Mouse (Mus musculus) heart, embryonic 16.5 days (tissue): ENCODE measurements at regions not wholly inside any gene's neighbourhood (a gene's known extent, or its start where the extent isn't known, plus 50 kb on each side); places are given as distances from the start of the nearest gene placed in this dataset.
"Not testable (repeated sequence)": the region's sequence is repeated elsewhere in the genome, so short reads cannot be mapped to it uniquely, and the experiment has no call there.

Experiments
- ATAC-seq: fragments of 200-750 bp; cut with Nextera tagmentation; replicated peaks from 2 replicates; pipeline ENCODE4 v1.8.0; 2017; ENCODE audit warnings: moderate number of reproducible peaks; ENCODE audit not compliant: insufficient read depth, low FRiP score; ENCODE audit errors: extremely low read depth
- H3K27ac ChIP-seq: fragments of 300-500 bp; sonication (generic); 2 replicates; pipeline ENCODE4 v1.5.1; 2014; ENCODE audit warnings: mild to moderate bottlenecking, low read length, control low read depth, moderate library complexity
- H3K27me3 ChIP-seq: fragments of 300-500 bp; sonication (generic); 2 replicates; pipeline ENCODE4 v1.6.1; 2014; ENCODE audit warnings: low read length, mixed read lengths; ENCODE audit not compliant: control insufficient read depth, insufficient read depth
- H3K36me3 ChIP-seq: fragments of 300-500 bp; sonication (generic); 2 replicates; pipeline ENCODE4 v1.6.1; 2014; ENCODE audit not compliant: control insufficient read depth, insufficient read depth
- H3K4me1 ChIP-seq: fragments of 300-500 bp; sonication (generic); 2 replicates; pipeline ENCODE4 v1.6.1; 2014; ENCODE audit warnings: low read length, mixed read lengths; ENCODE audit not compliant: control insufficient read depth, insufficient read depth
- H3K4me2 ChIP-seq: fragments of 300-500 bp; sonication (generic); 2 replicates; pipeline ENCODE4 v1.6.1; 2014; ENCODE audit warnings: low read depth, mild to moderate bottlenecking, control low read depth, low read length
- H3K4me3 ChIP-seq: fragments of 300-500 bp; sonication (generic); 2 replicates; pipeline ENCODE4 v1.5.1; 2014; ENCODE audit warnings: mild to moderate bottlenecking, control low read depth, low read length
- H3K9ac ChIP-seq: fragments of 300-500 bp; sonication (generic); 2 replicates; pipeline ENCODE4 v1.6.1; 2014; ENCODE audit warnings: low read length, control low read depth
- H3K9me3 ChIP-seq: fragments of 300-500 bp; sonication (generic); replicated peaks from 2 replicates; pipeline ENCODE4 v1.6.1; 2016; ENCODE audit warnings: low read length; ENCODE audit not compliant: control insufficient read depth
- WGBS: fragments of 180-500 bp; shearing (Covaris S2); extraction: QIAGEN DNeasy Blood & Tissue Kit; methylation state at CpG from one replicate; pipeline ENCODE4 v1.1.7; 2014; 5-methylcytosine and 5-hydroxymethylcytosine counted together

DNA sequence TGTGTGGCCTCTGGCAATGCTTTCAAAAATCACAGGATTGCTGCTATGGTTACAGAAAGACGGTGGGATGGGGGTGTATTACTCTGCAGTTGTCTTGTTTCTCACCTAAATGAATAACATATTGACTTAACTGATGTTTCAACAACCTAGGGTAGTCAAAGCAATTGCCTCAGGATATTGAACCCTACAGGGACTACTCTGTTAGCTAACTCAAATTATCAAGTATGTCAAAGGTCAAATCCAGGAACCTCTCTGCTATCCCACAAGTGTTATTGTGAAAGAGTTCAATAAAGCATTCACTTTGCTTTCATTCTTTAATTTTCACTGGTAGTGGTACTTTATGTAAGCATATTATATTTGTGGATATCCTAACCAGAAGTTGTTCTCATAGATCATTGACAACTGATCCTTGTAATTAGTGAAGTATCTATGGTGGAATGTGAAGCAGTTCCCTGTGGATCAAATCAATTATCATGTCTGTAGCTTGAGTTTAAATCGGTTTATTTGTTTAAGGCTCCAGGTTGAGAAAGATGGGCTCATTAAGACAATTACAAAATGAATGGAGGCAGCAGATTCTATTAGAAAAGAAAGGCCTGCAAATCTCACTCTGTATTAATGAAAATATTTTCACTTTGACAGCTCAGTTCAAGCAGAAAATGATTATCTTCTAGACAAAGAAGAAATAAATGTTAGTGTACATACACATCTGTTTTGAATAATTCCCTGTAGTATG, 259.4 kb upstream of the Gje1 start:
- Histone ChIP-seq H3K9me3 (no peaks in the 10 kb centered on the region), H3K27me3 (no peaks in the 10 kb centered on the region), H3K9ac (no peak overlapping the region), H3K4me1 (peaks cover 3% of the 10 kb centered on the region), H3K36me3 (no peaks in the 10 kb centered on the region), H3K27ac (no peak overlapping the region), H3K4me3 (no peak overlapping the region), H3K4me2 (no peak overlapping the region)
- ATAC-seq = no peak
- WGBS = 58% methylated on average over 2 of the region's 2 CpGs

DNA sequence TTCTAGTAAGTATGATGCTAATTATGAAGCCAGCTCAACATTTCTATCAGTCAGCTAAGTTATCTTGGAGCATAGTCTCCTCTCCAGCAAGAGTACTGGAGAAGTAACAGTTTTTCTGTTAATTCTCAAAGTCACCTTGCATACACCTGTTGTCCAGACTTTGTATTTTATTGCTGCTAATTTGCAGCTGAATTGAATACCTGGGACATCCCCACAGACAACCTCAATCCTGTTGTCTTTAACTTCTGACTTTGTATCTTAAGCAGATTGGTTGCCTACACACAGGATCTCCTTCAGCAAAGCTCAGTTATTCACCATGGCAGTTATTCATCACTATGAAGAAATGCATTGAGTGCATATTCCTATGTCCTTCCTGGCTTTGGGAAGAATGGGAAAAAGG, 251.7 kb upstream of the Gje1 start:
- no peaks in the 10 kb centered on the region for H3K36me3 ChIP-seq
- no peaks in the 10 kb centered on the region for H3K27me3 ChIP-seq
- H3K27ac ChIP-seq = no peak overlapping the region
- no peak overlapping the region for H3K4me2 ChIP-seq
- no peaks in the 10 kb centered on the region for H3K9me3 ChIP-seq
- H3K4me1 ChIP-seq = no peaks in the 10 kb centered on the region
- no peak overlapping the region for H3K4me3 ChIP-seq
- no peak overlapping the region for H3K9ac ChIP-seq
- ATAC-seq = no peak

DNA sequence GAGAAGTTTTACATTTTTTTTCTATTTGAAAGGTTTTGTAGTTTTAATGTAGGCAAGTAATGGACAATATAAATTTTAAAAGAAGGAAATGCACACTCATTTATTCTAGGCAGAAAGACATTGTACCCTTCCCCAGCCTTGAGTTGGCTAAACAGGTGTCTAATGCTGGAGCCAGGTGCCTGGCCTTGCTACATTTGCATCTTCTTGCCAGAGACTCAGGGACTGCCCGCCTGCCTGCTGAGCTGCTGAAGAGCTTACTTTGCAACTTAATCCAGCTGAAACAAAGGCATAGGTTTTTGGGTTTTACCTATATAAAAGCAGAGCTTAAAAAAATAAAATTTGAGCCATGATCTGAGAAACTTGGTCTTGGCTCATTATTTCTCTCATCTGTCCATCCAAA, 249.6 kb upstream of the Gje1 start:
- H3K27me3 ChIP-seq = no peaks in the 10 kb centered on the region

DNA sequence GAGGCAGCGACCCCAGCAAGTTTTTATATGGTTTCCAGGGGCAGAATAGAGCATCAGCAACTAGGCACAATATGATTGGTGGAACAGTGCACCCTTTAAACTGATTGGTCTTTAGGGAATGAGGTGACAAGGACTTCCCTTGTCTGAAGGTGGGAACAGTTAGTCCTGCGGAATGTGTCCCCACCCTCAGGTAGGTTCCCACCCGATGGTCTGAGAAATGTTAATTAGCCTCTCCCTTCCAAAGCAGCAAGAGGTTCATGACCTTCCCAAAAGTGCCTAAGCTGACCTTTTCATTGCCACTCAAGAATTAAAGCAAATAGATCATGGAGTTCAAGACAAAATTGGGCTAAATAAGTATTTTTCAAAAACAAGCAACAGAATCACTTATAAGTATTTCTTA, 248.8 kb upstream of the Gje1 start:
- not testable (repeated sequence) for H3K9ac ChIP-seq, H3K27ac ChIP-seq, H3K27me3 ChIP-seq, H3K36me3 ChIP-seq, ATAC-seq, H3K4me2 ChIP-seq, H3K9me3 ChIP-seq, H3K4me3 ChIP-seq, H3K4me1 ChIP-seq
- 80% methylated on average over 3 of the region's 3 CpGs for WGBS

More for the DNA sequence above, 249.6 kb upstream of the Gje1 start:
- Histone ChIP-seq H3K9ac (no peak overlapping the region), H3K27ac (no peak overlapping the region), H3K4me3 (no peak overlapping the region), H3K4me1 (no peaks in the 10 kb centered on the region), H3K9me3 (no peaks in the 10 kb centered on the region), H3K36me3 (no peaks in the 10 kb centered on the region), H3K4me2 (no peak overlapping the region)
- no peak for ATAC-seq
- WGBS = 43% methylated on average over 1 of the region's 1 CpGs

DNA sequence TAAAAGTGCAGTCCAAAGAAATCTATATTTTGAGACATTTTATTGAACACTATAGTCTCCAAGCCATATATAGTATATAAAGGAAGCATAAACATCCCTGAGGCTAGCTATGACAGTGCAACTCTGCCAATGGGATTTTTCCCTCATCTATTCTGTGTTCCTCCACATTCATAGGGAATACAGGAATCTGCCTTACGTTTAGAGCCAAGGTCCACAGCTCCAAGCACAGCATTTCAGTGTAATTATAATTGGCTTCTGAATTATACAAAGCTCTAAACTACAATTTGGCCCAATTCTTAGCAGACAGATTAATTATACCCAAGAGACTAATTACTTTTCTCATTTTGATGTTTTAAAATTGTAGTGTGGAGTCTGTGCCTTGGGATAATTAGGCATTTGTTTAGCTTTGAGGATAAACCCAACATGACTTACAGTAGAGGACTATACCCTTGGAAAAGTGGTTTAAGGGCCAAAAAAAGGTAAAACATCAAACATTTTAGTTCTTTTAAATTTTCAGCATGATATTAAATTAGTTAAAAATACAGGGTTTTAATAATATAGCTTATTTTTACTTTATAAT, 235.0 kb upstream of the Gje1 start:
- WGBS = 44% methylated on average over 1 of the region's 1 CpGs
- Histone ChIP-seq H3K9ac (no peak overlapping the region), H3K4me3 (no peak overlapping the region), H3K4me2 (no peak overlapping the region), H3K9me3 (no peaks in the 10 kb centered on the region), H3K36me3 (no peaks in the 10 kb centered on the region), H3K4me1 (no peaks in the 10 kb centered on the region), H3K27me3 (no peaks in the 10 kb centered on the region), H3K27ac (no peak overlapping the region)
- no peak for ATAC-seq

DNA sequence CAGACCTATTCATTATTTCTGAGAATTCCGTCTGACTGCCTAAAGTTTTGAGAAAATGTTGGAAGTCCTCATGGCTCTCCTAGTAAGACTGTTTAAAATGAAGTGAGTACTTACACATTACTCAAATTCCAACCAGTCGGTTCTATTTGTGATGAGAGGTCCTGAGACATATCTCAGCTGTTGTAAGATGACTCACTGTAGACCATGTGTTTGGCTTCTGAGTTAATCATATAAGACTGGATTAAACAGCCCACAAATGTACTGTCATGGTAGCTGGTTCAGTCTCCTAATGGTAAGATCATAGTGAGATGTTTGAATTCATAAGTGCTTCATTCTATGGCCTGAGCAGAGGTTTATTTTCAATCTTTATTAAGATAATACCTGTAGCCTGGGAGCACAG, 223.9 kb upstream of the Gje1 start:
- no peaks in the 10 kb centered on the region for H3K4me1 ChIP-seq
- H3K9me3 ChIP-seq = no peaks in the 10 kb centered on the region
- H3K4me3 ChIP-seq = no peak overlapping the region
- no peak overlapping the region for H3K4me2 ChIP-seq
- H3K27me3 ChIP-seq = no peaks in the 10 kb centered on the region
- WGBS = 33% methylated on average over 2 of the region's 2 CpGs
- H3K9ac ChIP-seq = no peak overlapping the region
- ATAC-seq = no peak
- no peak overlapping the region for H3K27ac ChIP-seq
- H3K36me3 ChIP-seq = no peaks in the 10 kb centered on the region
